Mouse (Mus musculus): Measurements from ENCODE around the gene Gm11634.
"Not testable (repeated sequence)": the region's sequence is repeated elsewhere in the genome, so short reads cannot be mapped to it uniquely, and the experiment has no call there.

Gene Gm11634

DNA sequence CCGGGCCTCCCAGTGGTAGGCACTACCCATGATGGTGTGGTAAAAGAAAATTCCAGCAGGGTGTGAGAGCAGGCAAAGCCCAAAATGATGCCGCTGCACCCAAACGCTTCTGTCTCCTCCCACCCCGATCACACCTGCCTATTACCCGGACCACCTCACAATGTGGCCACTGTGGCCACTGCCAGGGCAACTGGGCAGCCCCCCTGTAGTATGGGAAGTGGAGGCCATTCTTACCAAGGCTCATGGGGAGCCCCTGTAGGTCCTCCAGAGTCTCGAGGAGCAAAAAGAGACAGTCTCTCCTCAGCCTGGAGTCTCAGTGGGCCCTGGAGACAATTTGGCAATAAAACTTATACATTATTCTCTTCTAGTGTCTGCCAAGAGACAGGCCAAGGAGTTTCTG lies at the start of gene Gm11634:
Gm11634 (minus strand) TSS at position 101 of the 400 bp plus-strand sequence.
- no peak for DNase-seq

DNA sequence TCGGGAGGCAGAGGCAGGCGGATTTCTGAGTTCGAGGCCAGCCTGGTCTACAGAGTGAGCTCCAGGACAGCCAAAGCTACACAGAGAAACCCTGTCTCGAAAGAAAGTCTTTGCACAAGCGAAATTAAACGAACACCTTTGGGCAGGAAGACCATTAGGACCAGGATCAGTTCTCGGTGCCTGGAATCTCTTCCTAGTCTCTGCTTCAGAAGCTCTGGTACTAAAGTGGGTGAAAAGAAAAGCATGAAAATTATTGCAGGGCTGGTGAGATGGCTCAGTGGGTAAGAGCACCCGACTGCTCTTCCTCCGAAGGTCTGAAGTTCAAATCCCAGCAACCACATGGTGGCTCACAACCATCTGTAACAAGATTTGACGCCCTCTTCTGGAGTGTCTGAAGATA lies 48.0 kb upstream of the Gm11634 start:
- DNase-seq, result not testable (repeated sequence)

DNA sequence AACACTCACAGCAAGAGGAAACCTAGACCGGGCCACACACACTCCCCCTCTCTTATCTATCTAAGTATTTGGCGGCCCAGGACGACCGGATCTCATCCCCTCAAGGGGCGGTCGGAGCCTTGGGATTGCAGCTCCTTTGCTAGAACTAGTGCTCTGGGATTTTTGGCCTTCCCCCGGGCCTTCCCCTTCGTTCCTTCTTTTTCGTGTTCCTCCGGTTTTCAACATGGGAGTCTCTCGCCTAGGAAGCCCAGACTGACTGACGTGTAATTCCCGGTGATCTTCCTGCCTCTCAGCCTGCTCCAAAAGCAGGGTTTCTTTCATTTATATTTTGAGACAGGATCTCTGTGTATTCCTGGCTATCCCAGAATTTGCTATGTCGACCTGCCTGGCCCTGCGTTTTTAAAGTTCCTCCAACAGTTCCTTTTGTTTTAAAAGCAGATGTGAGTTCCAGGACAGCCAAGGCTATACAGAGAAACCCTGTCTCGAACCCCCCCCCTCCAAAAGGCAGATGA lies 47.3 kb upstream of the Gm11634 start:
- DNase-seq, result not testable (repeated sequence)

DNA sequence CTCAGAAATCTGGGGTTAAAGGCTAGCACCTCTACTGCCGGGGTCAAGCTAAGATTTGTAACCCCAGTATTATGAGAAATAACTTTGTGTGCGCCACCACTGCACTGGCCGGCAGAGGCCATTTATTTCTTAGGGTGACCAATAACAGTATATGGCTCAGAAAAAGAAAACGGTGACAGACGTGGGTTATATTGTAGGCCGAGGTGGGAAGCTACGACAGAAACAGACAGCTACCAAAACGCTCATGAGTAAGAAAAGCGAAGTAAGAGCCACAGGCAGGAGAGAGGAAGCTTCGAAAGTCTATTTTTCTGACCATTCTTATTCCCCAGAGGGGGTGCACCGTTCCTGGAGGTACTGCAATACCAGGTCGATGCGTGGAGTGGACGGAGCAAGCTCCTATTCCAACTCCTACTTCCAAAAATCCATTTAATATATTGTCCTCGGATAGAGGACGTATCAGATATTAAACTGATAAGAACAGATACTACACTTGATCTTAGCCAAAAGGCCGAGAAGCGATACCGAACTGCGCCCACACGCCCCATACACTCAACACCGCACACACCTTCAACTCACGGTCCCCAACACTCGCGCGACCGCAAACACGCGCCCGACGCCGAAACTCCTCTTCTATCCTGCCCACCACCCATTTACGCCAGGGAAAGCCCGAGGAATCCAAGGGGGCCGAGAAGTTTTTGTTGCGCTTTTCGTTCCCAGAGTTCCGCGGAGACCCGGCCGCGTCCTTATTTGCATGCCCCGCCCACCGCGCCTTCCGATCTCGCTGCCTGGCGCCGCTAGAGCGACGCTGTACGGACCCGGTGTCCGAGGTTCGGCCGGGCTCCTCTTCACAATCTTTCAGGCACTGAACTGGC lies 46.6 kb upstream of the Gm11634 start:
- peak; percentile 74 for DNase-seq

DNA sequence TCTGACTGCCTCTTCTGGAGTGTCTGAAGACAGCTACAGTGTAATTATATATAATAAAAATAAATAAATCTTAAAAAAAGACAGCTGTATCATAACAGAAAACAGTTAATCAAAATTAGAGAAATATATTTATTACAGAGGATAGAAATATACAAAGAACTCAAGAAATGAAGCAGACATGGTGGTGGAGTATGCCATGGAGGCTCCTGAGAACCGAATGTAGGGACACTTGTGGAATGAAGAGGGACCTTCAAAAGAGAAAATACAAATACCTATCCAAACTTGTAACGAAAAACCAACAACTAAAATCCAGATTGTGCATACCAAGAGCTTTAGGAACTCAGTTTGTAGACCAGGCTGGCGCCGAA lies 46.0 kb upstream of the Gm11634 start:
- not testable (repeated sequence) for DNase-seq

DNA sequence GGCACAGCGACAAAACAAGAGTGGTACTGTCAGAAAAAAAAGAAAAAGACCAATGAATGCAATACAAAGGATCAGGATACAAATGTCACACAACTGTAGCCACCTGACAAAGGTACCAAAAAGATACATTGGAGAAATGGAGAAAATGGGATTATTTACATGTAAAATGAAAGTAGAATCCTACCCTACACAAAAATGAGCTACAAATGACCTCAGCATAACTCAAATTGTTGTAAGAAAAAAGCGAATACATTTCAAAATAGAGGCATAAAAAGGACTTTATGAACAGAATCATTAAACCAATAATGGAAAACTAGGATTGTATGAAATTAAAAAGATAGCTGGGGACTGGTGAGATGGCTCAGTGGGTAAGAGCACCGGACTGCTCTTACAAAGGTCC lies 45.5 kb upstream of the Gm11634 start:
- no peak for DNase-seq

DNA sequence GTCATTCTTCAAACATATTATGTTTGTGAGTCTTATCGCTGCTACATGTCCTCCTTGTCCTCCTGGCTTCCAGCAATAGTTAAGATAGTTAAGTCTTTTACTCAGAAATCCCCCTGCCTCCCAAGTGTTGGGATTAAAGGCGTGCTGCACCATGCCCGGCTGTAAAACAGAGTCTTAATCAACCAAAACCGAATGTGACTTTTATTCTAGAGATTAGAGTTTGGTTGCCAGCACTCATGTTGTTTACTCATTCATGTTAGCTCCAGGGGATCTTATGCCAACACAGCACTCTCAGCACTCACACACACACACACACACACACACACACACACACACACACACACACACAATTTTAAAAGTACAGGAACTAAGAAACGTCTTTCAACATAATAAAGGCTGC lies 43.9 kb upstream of the Gm11634 start:
- DNase-seq, result no peak

DNA sequence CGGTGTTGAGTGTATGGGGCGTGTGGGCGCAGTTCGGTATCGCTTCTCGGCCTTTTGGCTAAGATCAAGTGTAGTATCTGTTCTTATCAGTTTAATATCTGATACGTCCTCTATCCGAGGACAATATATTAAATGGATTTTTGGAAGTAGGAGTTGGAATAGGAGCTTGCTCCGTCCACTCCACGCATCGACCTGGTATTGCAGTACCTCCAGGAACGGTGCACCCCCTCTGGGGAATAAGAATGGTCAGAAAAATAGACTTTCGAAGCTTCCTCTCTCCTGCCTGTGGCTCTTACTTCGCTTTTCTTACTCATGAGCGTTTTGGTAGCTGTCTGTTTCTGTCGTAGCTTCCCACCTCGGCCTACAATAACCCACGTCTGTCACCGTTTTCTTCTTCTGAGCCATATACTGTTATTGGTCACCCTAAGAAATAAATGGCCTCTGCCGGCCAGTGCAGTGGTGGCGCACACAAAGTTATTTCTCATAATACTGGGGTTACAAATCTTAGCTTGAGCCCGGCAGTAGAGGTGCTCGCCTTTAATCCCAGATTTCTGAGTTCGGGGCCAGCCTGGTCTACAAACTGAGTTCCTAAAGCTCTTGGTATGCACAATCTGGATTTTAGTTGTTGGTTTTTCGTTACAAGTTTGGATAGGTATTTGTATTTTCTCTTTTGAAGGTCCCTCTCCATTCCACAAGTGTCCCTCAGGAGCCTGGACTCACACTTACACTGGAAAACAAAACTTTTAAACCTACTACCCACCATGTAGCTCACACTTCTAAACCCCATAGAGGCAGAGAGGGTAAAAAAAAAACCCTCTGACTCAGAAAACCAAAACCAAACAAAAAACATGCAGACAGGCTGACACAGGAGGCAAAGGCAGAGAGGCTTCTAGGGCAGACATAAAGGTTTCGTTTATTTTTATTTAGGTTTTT lies 42.9 kb upstream of the Gm11634 start:
- peak; percentile 60 for DNase-seq

DNA sequence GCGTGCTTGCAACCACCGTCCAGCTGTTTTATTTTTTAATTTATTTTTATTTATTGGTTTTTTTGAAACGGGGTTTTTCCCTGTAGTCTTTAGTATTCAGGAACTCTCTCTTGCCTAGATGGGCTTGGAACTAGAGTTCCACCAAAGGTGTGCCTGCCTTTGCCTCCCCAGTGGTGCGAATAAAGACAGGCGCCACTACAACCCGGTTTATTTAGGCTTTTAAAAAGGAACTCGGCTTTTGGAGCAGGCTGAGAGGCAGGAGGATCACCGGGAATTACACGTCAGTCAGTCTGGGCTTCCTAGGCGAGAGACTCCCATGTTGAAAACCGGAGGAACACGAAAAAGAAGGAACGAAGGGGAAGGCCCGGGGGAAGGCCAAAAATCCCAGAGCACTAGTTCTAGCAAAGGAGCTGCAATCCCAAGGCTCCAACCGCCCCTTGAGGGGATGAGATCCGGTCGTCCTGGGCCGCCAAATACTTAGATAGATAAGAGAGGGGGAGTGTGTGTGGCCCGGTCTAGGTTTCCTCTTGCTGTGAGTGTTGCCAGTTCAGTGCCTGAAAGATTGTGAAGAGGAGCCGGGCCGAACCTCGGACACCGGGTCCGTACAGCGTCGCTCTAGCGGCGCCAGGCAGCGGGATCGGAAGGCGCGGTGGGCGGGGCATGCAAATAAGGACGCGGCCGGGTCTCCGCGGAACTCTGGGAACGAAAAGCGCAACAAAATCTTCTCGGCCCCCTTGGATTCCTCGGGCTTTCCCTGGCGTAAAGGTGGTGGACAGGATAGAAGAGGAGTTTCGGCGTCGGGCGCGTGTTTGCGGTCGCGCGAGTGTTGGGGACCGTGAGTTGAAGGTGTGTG lies 42.0 kb upstream of the Gm11634 start:
- DNase-seq, result peak; percentile 83

DNA sequence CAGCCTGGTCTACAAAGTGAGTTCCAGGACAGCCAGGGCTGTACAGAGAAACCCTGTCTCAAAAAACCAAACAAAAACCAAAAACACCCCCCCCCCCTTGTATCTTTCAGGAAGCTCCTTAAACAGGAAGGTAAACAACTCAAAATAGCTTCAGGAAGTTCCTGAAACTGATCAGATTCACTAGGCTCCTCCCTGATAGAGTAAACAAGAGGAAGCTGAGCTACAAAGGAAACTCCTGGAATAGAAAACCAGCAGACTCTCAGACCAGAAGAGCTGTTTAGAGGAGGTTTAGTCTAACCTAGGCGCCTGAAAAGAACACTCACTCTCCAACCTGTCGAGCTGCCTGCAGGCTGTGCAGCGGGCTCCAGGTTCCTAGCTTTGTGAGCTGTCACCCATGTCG lies 40.7 kb upstream of the Gm11634 start:
- DNase-seq, result no peak

DNA sequence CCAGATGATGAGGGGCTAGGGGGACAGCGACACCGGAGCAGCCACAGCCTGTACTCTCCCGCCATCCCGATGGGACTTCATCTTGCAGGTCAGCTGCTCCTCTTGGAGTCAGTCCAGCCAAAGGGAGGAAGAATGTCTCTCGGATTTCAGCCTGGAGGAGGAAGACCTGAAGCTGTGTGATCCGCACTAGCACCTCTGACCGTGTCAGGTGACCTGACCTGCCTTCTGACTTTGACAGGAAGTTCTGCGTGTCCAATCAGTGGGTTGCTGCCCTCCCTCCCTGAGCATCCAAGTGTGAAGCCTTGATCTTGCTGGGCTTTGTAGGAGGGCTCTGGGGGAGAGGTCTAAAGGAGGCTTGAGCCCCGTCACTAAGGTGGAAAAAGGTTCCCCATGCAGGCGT lies 36.6 kb upstream of the Gm11634 start:
- DNase-seq, result no peak

DNA sequence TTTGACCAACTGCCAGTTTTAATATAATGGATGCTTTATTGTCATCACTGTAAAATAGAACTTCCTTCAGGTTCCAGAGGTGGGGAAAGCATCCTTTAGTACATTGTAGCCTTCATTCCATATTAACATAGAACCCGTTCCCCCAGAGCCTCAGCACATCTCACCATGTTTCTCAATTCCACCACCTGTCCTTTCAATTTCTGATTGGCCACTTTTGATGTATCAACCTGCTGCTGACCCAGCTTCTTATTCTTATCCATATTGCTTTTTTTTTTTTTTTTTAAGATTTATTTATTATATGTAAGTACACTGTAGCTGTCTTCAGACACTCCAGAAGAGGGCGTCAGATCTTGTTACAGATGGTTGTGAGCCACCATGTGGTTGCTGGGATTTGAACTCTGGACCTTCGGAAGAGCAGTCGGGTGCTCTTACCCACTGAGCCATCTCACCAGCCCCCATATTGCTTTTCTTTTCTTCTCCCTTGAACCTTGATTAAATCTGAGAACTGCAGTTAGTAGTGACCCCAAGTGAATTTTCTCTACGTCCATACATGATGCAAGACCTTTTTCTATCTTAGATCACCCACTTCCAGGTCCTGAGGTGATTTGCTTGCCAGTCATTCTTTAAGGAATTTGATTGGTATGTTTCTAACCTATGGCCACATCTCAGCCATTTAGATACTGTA lies 29.8 kb upstream of the Gm11634 start:
- not testable (repeated sequence) for DNase-seq

DNA sequence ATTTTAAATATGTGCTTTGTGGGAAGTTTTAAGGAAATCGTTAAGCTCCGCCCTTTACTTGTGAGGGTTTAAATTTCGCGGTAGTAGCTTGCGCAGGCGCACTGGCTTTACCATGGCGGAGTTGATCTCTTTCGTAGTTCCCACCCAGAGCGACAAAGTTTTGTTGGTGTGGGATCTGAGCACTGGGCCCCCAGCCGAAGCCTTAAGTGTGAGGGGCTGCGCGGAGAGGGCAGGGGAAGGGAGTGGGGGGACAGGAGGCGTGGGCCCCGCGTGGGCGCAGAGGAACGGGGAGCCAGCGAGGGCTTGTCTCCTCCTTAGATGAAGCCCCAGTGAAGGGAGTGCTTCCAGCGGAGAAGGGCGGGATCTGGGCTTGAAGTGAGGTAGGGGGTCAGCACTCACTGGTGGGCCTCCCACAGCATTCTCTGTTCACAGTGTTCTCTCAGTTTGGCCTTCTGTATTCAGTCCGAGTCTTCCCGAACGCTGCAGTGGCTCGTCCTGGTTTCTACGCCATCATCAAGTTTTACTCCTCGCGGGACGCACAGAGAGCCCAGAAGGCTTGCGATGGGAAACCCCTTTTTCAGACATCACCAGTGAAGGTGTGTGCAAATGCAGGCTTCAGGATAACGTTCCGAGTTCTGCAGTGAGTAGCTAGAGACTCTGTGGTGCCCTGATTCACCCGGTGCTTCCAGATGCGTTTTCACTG lies 29.0 kb upstream of the Gm11634 start:
- peak; percentile 76 for DNase-seq

DNA sequence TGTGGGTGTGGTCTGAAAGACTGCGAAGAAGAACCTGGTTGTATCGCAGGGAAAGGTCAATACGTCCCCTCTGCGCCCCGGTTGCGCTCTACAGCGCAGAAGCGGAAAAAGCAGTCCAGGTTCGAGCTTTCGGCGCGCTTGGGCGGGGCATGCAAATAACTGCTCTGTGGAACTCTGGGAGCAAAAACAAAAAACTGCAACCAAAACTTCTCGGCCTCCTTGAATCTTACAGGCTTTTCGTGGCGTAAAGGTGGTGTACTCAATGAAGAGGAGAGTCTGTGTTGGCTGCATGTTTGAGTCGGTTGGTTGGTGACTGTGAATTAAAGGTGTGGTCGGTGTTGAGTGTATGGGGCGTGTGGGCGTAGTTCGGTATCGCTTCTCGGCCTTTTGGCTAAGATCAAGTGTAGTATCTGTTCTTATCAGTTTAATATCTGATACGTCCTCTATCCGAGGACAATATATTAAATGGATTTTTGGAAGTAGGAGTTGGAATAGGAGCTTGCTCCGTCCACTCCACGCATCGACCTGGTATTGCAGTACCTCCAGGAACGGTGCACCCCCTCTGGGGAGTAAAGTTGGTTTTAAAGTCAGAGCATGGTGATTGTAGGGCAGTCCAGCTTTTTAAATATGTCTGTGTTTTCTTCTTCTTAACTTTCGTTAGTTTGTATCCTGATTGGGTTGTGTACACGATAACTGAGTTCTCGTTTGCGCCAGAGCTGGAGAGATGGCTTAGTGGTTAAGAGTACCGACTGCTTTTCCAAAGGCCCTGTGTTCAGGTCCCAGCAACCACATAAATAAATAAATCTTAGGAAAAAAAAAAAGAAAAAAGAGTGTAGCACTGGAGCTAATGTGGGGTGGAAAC lies 28.2 kb upstream of the Gm11634 start, which contains the start of gene Rdm1:
Rdm1 (plus strand) TSS at position 201 of the 862 bp plus-strand sequence.
- DNase-seq, result peak; percentile 85

DNA sequence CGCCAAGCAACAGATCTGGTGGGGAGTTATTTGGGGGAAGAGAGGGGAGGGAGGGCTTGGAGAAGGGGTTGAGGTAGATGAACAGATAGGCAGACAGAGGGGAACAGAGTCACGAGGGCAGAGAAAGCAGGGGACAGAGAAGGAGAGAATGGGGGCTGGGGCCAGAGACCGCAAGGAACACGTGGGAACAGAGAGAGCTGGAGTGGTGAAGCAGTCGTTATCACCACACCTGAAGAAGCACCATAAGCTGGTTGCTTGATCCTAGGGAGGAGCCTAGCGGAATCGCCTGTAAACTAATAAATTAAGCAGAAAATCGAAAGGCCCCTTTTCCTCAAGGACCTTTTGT lies 27.6 kb upstream of the Gm11634 start:
- no peak for DNase-seq

DNA sequence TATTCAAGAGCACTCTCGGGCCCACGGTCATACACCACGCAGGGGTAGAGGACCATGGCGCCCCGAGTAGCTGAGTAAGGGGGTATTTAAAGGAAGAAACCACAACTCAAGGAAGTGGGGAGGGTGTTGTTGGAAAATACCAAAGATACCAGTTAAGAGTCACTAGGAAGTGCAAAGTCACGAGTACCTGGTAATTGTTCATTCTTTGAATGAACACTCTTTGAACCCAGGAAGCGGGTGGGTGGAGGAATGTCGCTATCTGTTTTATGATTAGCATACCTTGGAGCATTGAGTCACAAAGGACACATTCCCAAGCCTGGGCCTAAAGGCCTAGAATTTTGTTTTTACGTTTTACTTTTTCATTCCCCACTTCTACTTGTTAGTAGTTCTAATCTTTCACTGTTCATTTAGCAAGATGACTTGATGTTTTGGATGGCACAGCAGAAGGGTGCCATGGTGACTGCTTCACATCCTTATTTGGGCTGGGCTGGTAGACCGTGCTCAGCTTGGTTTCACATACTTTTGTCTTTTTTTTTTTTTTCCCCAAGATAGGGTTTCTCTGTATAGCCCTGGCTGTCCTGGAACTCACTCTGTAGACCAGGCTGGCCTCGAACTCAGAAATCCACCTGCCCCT lies 21.1 kb upstream of the Gm11634 start:
- DNase-seq, result not testable (repeated sequence)

DNA sequence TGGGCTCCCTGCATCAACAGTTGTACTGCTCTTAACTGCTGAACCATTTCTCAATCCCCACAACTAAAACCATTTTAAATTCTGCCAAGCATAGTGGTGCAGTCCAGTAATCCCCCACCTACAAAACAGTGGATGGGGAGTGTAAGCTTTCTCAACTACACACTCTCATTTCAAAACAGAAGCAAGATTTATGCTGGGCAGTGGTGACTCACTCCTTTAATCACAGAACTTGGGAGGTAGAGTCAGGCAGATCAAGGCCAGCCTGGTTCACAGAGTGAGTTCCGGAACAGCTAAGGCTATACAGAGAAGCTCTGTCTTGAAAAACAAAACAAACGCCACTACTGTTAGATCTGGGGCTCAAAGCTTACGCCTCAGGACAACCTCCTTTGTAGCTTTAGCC lies 19.5 kb upstream of the Gm11634 start:
- no peak for DNase-seq

DNA sequence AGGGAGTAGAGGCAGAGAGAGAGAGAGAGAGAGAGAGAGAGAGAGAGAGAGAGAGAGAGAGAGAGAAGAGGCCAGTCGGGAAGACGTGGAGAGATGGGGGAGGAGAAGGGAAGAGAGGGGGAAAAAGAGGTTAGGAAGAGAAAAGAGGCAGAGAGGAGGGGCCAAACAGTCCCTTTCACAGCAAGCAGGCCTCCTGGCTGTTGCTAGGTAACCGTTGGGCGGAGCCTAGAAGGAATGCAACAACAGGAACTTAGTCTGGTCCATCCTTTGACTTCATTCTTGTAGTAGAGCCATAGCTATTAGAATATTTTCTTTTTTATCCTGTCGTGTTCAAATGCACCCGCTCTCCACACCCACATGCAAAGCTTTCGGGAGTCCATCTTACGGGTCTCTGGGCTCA lies 18.8 kb upstream of the Gm11634 start:
- peak; percentile 47 for DNase-seq

DNA sequence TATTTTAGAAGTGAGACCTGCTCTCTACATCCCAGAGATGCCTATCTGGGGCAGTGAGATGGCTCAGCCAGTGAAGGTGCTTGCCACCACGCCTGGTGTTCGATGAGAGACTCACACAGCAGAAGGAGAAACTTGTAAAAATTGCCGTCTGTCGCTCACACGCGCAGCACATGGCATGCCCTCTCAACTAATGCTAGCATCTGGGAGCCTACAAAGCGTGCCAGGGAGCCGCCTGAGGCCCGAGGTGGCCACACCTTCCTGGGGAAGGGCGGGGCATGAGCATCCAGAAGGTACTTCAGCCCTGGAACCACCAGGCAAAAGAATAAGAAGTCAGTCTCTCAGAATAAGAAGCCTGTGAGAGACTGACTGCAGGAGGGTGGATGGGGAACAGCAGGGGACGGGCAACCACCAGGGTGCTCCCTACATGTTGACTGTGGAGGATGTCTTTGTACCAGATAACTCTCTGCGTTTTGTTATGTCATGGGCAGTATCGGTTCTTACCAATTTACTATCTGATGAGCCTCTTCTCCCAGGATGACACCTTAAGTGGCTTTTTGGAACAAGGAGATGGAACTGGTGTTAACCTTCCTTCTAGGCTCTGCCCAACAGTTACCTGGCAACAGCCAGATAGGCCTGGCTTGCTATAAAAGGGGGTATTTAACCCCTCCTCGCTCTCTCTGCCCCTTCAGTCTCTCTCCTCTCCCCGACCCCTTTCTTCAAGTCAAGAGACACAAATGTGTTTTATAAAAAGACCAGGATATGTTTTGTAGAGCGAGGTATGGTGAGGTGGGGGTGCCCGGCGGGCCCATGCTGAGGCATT lies 18.1 kb upstream of the Gm11634 start:
- peak; percentile 24 for DNase-seq

All from layer of hippocampus, adult 9-11 months (tissue).